Mouse (Mus musculus): ENCODE measurements around the gene Hivep1. TPM values are rescaled to one million over a fixed set of nuclear protein-coding genes. Genes with fewer than 3 reads are reported as not detected.

Gene Hivep1
- polyA plus RNA-seq (2015; fragmentation: Nextera tagmentation; extraction: Ambion mirVana) = 16.4 and 16.8 TPM in 2 replicates

GRCm38 (mm10) chr13:42051961-42052695 lies at the start of gene Hivep1:
Gene Hivep1 (plus strand): TSS chr13:42052021.
- WGBS = under 1% methylated on average over 55 of the region's 100 CpGs
- peak; percentile 73 for ATAC-seq
- H3K9ac ChIP-seq = peak within 1 kb of the TSS; percentile 94
- peaks cover 39% of the 10 kb centered on the region for H3K4me1 ChIP-seq
- H3K4me3 ChIP-seq = peak within 1 kb of the TSS; percentile 90
- H3K27me3 ChIP-seq = no peaks in the 10 kb centered on the region
- H3K36me3 ChIP-seq (ENCODE audit: poor library complexity, severe bottlenecking) = peaks cover 16% of the 10 kb centered on the region
- H3K27ac ChIP-seq = peak within 1 kb of the TSS; percentile 99
- no peaks in the 10 kb centered on the region for H3K9me3 ChIP-seq (replicated peaks)
- peak within 1 kb of the TSS; percentile 85 for H3K4me2 ChIP-seq

- H3K4me3 ChIP-seq = no peak overlapping the region
- no peaks in the 10 kb centered on the region for H3K36me3 ChIP-seq (ENCODE audit: poor library complexity, severe bottlenecking)
- no peak overlapping the region for H3K9ac ChIP-seq
- H3K27me3 ChIP-seq = no peaks in the 10 kb centered on the region
- H3K27ac ChIP-seq = no peak overlapping the region
- no peak overlapping the region for H3K4me2 ChIP-seq
- H3K4me1 ChIP-seq = 0 out of 2 replicates have a peak, but pooled peaks cover 3% of the 10 kb centered on the region
- WGBS = 70% methylated on average over 10 of the region's 10 CpGs
- no peaks in the 10 kb centered on the region for H3K9me3 ChIP-seq (replicated peaks)
- no peak; the same call in 1 of the 2 replicates for ATAC-seq
These were observed 36.3 kb upstream of the Hivep1 start for GRCm38 (mm10) chr13:42015484-42016045.

GRCm38 (mm10) chr13:42016218-42016617 lies 35.6 kb upstream of the Hivep1 start:
- Histone ChIP-seq H3K9ac (no peak overlapping the region), H3K27me3 (no peaks in the 10 kb centered on the region), H3K4me2 (no peak overlapping the region), H3K36me3 (ENCODE audit: poor library complexity, severe bottlenecking) (no peaks in the 10 kb centered on the region), H3K27ac (no peak overlapping the region), H3K4me1 (0 out of 2 replicates have a peak, but pooled peaks cover 3% of the 10 kb centered on the region), H3K4me3 (no peak overlapping the region), H3K9me3 (replicated peaks) (no peaks in the 10 kb centered on the region)
- WGBS = 74% methylated on average over 5 of the region's 5 CpGs
- no peak for ATAC-seq

GRCm38 (mm10) chr13:42018356-42018755 lies 33.5 kb upstream of the Hivep1 start:
- H3K27ac ChIP-seq = no peak overlapping the region

GRCm38 (mm10) chr13:42041203-42041602 lies 10.6 kb upstream of the Hivep1 start:
- WGBS = 8% methylated on average over 2 of the region's 2 CpGs
- Histone ChIP-seq H3K4me2 (no peak overlapping the region), H3K36me3 (ENCODE audit: poor library complexity, severe bottlenecking) (no peaks in the 10 kb centered on the region), H3K9me3 (replicated peaks) (no peaks in the 10 kb centered on the region), H3K27me3 (no peaks in the 10 kb centered on the region), H3K9ac (no peak overlapping the region), H3K4me3 (no peak overlapping the region), H3K4me1 (peaks cover 4% of the 10 kb centered on the region; the same call in 1 of the 2 replicates), H3K27ac (no peak overlapping the region)
- no peak for ATAC-seq

More at GRCm38 (mm10) chr13:42018356-42018755, 33.5 kb upstream of the Hivep1 start:
- H3K27me3 ChIP-seq = no peaks in the 10 kb centered on the region
- no peak overlapping the region for H3K4me3 ChIP-seq
- 66% methylated on average over 2 of the region's 2 CpGs for WGBS
- no peak overlapping the region for H3K4me2 ChIP-seq
- 0 out of 2 replicates have a peak, but pooled peaks cover 3% of the 10 kb centered on the region for H3K4me1 ChIP-seq
- no peaks in the 10 kb centered on the region for H3K9me3 ChIP-seq (replicated peaks)
- no peaks in the 10 kb centered on the region for H3K36me3 ChIP-seq (ENCODE audit: poor library complexity, severe bottlenecking)
- no peak for ATAC-seq
- no peak overlapping the region for H3K9ac ChIP-seq

- H3K9me3 ChIP-seq (replicated peaks) = no peaks in the 10 kb centered on the region
- H3K4me2 ChIP-seq = no peak overlapping the region
- peaks cover 4% of the 10 kb centered on the region; the same call in 1 of the 2 replicates for H3K4me1 ChIP-seq
- H3K4me3 ChIP-seq = no peak overlapping the region
- no peaks in the 10 kb centered on the region for H3K36me3 ChIP-seq (ENCODE audit: poor library complexity, severe bottlenecking)
- no peaks in the 10 kb centered on the region for H3K27me3 ChIP-seq
- WGBS = 86% methylated on average over 7 of the region's 7 CpGs
- H3K9ac ChIP-seq = no peak overlapping the region
- ATAC-seq = no peak
- H3K27ac ChIP-seq = no peak overlapping the region
These were observed 8.4 kb upstream of the Hivep1 start for GRCm38 (mm10) chr13:42043431-42043830.

GRCm38 (mm10) chr13:42048991-42049773 lies 2.6 kb upstream of the Hivep1 start:
- peak overlapping the region; percentile 85 for H3K4me2 ChIP-seq
- ATAC-seq = no peak
- H3K9ac ChIP-seq = peak overlapping the region; percentile 80
- under 1% methylated on average over 44 of the region's 48 CpGs for WGBS
- no peaks in the 10 kb centered on the region for H3K9me3 ChIP-seq (replicated peaks)
- peak overlapping the region; percentile 70 for H3K27ac ChIP-seq
- H3K4me1 ChIP-seq = peaks cover 26% of the 10 kb centered on the region
- H3K27me3 ChIP-seq = no peaks in the 10 kb centered on the region
- peak overlapping the region; percentile 90 for H3K4me3 ChIP-seq
- H3K36me3 ChIP-seq (ENCODE audit: poor library complexity, severe bottlenecking) = no peaks in the 10 kb centered on the region

- under 1% methylated on average over 8 of the region's 8 CpGs for WGBS
- Histone ChIP-seq H3K4me3 (peak overlapping the region; percentile 90), H3K36me3 (ENCODE audit: poor library complexity, severe bottlenecking) (no peaks in the 10 kb centered on the region), H3K27ac (peak overlapping the region; percentile 70), H3K4me2 (peak overlapping the region; percentile 85), H3K4me1 (peaks cover 32% of the 10 kb centered on the region), H3K27me3 (no peaks in the 10 kb centered on the region), H3K9me3 (replicated peaks) (no peaks in the 10 kb centered on the region), H3K9ac (peak overlapping the region; percentile 80)
- ATAC-seq = no peak
These were observed 2.1 kb upstream of the Hivep1 start for GRCm38 (mm10) chr13:42049774-42050125.

GRCm38 (mm10) chr13:42050160-42050559 lies 1.7 kb upstream of the Hivep1 start:
- H3K9ac ChIP-seq = peak overlapping the region; percentile 41; the same call in 1 of the 2 replicates
- H3K4me3 ChIP-seq = peak overlapping the region; percentile 90
- WGBS = 10% methylated on average over 3 of the region's 3 CpGs
- ATAC-seq = no peak
- H3K27me3 ChIP-seq = no peaks in the 10 kb centered on the region
- peak overlapping the region; percentile 85 for H3K4me2 ChIP-seq
- no peak overlapping the region for H3K27ac ChIP-seq
- H3K36me3 ChIP-seq (ENCODE audit: poor library complexity, severe bottlenecking) = peaks cover under 1% of the 10 kb centered on the region; the same call in 1 of the 2 replicates
- no peaks in the 10 kb centered on the region for H3K9me3 ChIP-seq (replicated peaks)
- peaks cover 36% of the 10 kb centered on the region for H3K4me1 ChIP-seq

GRCm38 (mm10) chr13:42050880-42051201 lies 980 bp upstream of the Hivep1 start:
- peaks cover 4% of the 10 kb centered on the region for H3K36me3 ChIP-seq (ENCODE audit: poor library complexity, severe bottlenecking)
- peaks cover 39% of the 10 kb centered on the region for H3K4me1 ChIP-seq
- WGBS = under 1% methylated on average over 10 of the region's 10 CpGs
- no peak for ATAC-seq
- H3K9me3 ChIP-seq (replicated peaks) = no peaks in the 10 kb centered on the region
- peak overlapping the region; percentile 85 for H3K4me2 ChIP-seq
- H3K27ac ChIP-seq = peak overlapping the region; percentile 61
- no peaks in the 10 kb centered on the region for H3K27me3 ChIP-seq
- H3K4me3 ChIP-seq = peak overlapping the region; percentile 90
- H3K9ac ChIP-seq = peak overlapping the region; percentile 41

GRCm38 (mm10) chr13:42051202-42051906 lies 467 bp upstream of the Hivep1 start:
- peak overlapping the region; percentile 90 for H3K4me3 ChIP-seq
- peak overlapping the region; percentile 99 for H3K27ac ChIP-seq
- under 1% methylated on average over 24 of the region's 51 CpGs for WGBS
- peaks cover 9% of the 10 kb centered on the region for H3K36me3 ChIP-seq (ENCODE audit: poor library complexity, severe bottlenecking)
- H3K27me3 ChIP-seq = no peaks in the 10 kb centered on the region
- peak; percentile 78 for ATAC-seq
- no peaks in the 10 kb centered on the region for H3K9me3 ChIP-seq (replicated peaks)
- H3K4me2 ChIP-seq = peak overlapping the region; percentile 85
- H3K9ac ChIP-seq = peak overlapping the region; percentile 94
- peaks cover 39% of the 10 kb centered on the region for H3K4me1 ChIP-seq

All from forebrain, embryonic 13.5 days (tissue).